Mouse (Mus musculus) adrenal gland, adult 8-10 months (tissue): ENCODE results near the gene Map3k7. TPM values are rescaled to one million over a fixed set of nuclear protein-coding genes. Genes with fewer than 3 reads are reported as not detected.
A peak's percentile ranks its signal among the peaks of the same experiment; 100 is the strongest.

ENCODE experiments used
- DNase-seq: peaks from one replicate; pipeline ENCODE4 v3.0.0; 2022
- total RNA-seq, 4 experiments: library from RNA; stranded (reverse); gene quantifications; 2 replicates each; pipeline ENCODE4 v1.2.4; 2022

Gene Map3k7
- 10 to 100 TPM; 44.5 to 61.1 (median 56.4) TPM for total RNA-seq

GRCm38 (mm10) chr4:31963354-31964193, at the start of gene Map3k7:
Gene Map3k7, plus strand, starts transcription at chr4:31964097.
- DNase-seq, result peak; percentile 89

- no peak for DNase-seq
Observed at GRCm38 (mm10) chr4:31915114-31915513, 48.8 kb upstream of the Map3k7 start.

- DNase-seq, result no peak
Observed at GRCm38 (mm10) chr4:31918717-31919116, 45.2 kb upstream of the Map3k7 start.

GRCm38 (mm10) chr4:31922215-31922614, 41.7 kb upstream of the Map3k7 start:
- no peak for DNase-seq

GRCm38 (mm10) chr4:31923437-31923836, 40.5 kb upstream of the Map3k7 start:
- no peak for DNase-seq

- DNase-seq, result no peak
Observed at GRCm38 (mm10) chr4:31924301-31925185, 39.4 kb upstream of the Map3k7 start.

GRCm38 (mm10) chr4:31933171-31933570, 30.7 kb upstream of the Map3k7 start:
- DNase-seq, result no peak

GRCm38 (mm10) chr4:31935831-31936306, 28.0 kb upstream of the Map3k7 start:
- no peak for DNase-seq

- DNase-seq, result no peak
Observed at GRCm38 (mm10) chr4:31936358-31936757, 27.5 kb upstream of the Map3k7 start.

GRCm38 (mm10) chr4:31936911-31937375, 27.0 kb upstream of the Map3k7 start:
- no peak for DNase-seq

GRCm38 (mm10) chr4:31937376-31938281, 26.3 kb upstream of the Map3k7 start:
- no peak for DNase-seq

- DNase-seq, result no peak
Observed at GRCm38 (mm10) chr4:31938416-31939106, 25.3 kb upstream of the Map3k7 start.

- no peak for DNase-seq
Observed at GRCm38 (mm10) chr4:31941616-31942015, 22.3 kb upstream of the Map3k7 start.

- DNase-seq, result no peak
Observed at GRCm38 (mm10) chr4:31943045-31943444, 20.9 kb upstream of the Map3k7 start.

- DNase-seq, result no peak
Observed at GRCm38 (mm10) chr4:31964194-31964875, 438 bp downstream of the Map3k7 start.

GRCm38 (mm10) chr4:31965208-31965607, 1.3 kb downstream of the Map3k7 start:
- no peak for DNase-seq

- no peak for DNase-seq
Observed at GRCm38 (mm10) chr4:31971437-31971836, 7.5 kb downstream of the Map3k7 start.

GRCm38 (mm10) chr4:31972181-31972580, 8.3 kb downstream of the Map3k7 start:
- no peak for DNase-seq

- no peak for DNase-seq
Observed at GRCm38 (mm10) chr4:31975260-31975950, 11.5 kb downstream of the Map3k7 start.

GRCm38 (mm10) chr4:31981863-31982262, 18.0 kb downstream of the Map3k7 start:
- no peak for DNase-seq
